Mouse (Mus musculus) midbrain, embryonic 10.5 days (tissue): ENCODE results near the gene Tent4b. TPM values are rescaled to one million over a fixed set of nuclear protein-coding genes. Genes with fewer than 3 reads are reported as not detected.

Experiments
- DNase-seq: peaks from one replicate; pipeline ENCODE4 v3.0.0-alpha.2; 2017; ENCODE audit warnings: low spot score
- H3K27ac ChIP-seq: fragments of 300-500 bp; sonication (generic); replicated peaks from 2 replicates; pipeline ENCODE4 v1.5.1; 2016; ENCODE audit warnings: mild to moderate bottlenecking
- H3K27me3 ChIP-seq: fragments of 300-500 bp; sonication (generic); 2 replicates; pipeline ENCODE4 v1.6.1; 2016; ENCODE audit warnings: low read depth, mild to moderate bottlenecking; ENCODE audit not compliant: poor library complexity, severe bottlenecking
- H3K36me3 ChIP-seq: fragments of 300-500 bp; sonication (generic); 2 replicates; pipeline ENCODE4 v1.6.1; 2016; ENCODE audit warnings: mild to moderate bottlenecking, moderate library complexity
- H3K4me1 ChIP-seq: fragments of 300-500 bp; sonication (generic); 2 replicates; pipeline ENCODE4 v1.6.1; 2016
- H3K4me3 ChIP-seq: fragments of 300-500 bp; sonication (generic); 2 replicates; pipeline ENCODE4 v1.5.1; 2016; ENCODE audit warnings: mild to moderate bottlenecking, moderate library complexity
- H3K9me3 ChIP-seq: fragments of 300-500 bp; sonication (generic); replicated peaks from 2 replicates; pipeline ENCODE4 v1.6.1; 2016; ENCODE audit warnings: mild to moderate bottlenecking
- WGBS: fragments of 180-500 bp; shearing (Covaris S2); methylation state at CpG from one replicate; pipeline ENCODE4 v1.1.7; 2016; 5-methylcytosine and 5-hydroxymethylcytosine counted together
- polyA plus RNA-seq: library from polyadenylated mRNA; unstranded; fragments of >200 nt; fragmentation: Nextera tagmentation; extraction: Ambion mirVana; gene quantifications from 2 replicates; pipeline ENCODE4 v1.2.1, GENCODE M21; 2016

Tent4b gene
- polyA plus RNA-seq, 1 experiment from 2014 or later = 8.2 TPM

- no peak overlapping the region for H3K4me3 ChIP-seq
- no peak for DNase-seq
- H3K9me3 ChIP-seq = no peaks in the 10 kb centered on the region
- H3K27ac ChIP-seq = no peak overlapping the region
- no peaks in the 10 kb centered on the region for H3K4me1 ChIP-seq
- 88% methylated on average over 5 of the region's 5 CpGs for WGBS
- peaks cover 11% of the 10 kb centered on the region for H3K36me3 ChIP-seq
- H3K27me3 ChIP-seq = no peaks in the 10 kb centered on the region
Observed at GRCm38 (mm10) chr8:88239277-88239676, 40.3 kb downstream of the Tent4b start.

- H3K4me3 ChIP-seq = no peak overlapping the region
- DNase-seq = no peak
- H3K27me3 ChIP-seq = no peaks in the 10 kb centered on the region
- 88% methylated on average over 4 of the region's 4 CpGs for WGBS
- no peaks in the 10 kb centered on the region for H3K4me1 ChIP-seq
- H3K9me3 ChIP-seq = no peaks in the 10 kb centered on the region
- peaks cover 31% of the 10 kb centered on the region for H3K36me3 ChIP-seq
- H3K27ac ChIP-seq = no peak overlapping the region
Observed at GRCm38 (mm10) chr8:88241871-88242270, 42.9 kb downstream of the Tent4b start.

- no peak for DNase-seq
- WGBS = 67% methylated on average over 4 of the region's 4 CpGs
Observed at GRCm38 (mm10) chr8:88244298-88244697, 45.3 kb downstream of the Tent4b start.

GRCm38 (mm10) chr8:88252791-88253190 is 53.8 kb downstream of the Tent4b start:
- Histone ChIP-seq H3K9me3 (no peaks in the 10 kb centered on the region), H3K27ac (no peak overlapping the region), H3K4me1 (peaks cover 11% of the 10 kb centered on the region), H3K4me3 (no peak overlapping the region), H3K36me3 (peaks cover 87% of the 10 kb centered on the region), H3K27me3 (no peaks in the 10 kb centered on the region)
- 81% methylated on average over 3 of the region's 3 CpGs for WGBS
- DNase-seq = no peak

More at GRCm38 (mm10) chr8:88244298-88244697, 45.3 kb downstream of the Tent4b start:
- H3K9me3 ChIP-seq = no peaks in the 10 kb centered on the region
- H3K27ac ChIP-seq = no peak overlapping the region
- H3K4me3 ChIP-seq = no peak overlapping the region
- H3K27me3 ChIP-seq = no peaks in the 10 kb centered on the region
- H3K36me3 ChIP-seq = peaks cover 53% of the 10 kb centered on the region
- no peaks in the 10 kb centered on the region for H3K4me1 ChIP-seq

DNA sequence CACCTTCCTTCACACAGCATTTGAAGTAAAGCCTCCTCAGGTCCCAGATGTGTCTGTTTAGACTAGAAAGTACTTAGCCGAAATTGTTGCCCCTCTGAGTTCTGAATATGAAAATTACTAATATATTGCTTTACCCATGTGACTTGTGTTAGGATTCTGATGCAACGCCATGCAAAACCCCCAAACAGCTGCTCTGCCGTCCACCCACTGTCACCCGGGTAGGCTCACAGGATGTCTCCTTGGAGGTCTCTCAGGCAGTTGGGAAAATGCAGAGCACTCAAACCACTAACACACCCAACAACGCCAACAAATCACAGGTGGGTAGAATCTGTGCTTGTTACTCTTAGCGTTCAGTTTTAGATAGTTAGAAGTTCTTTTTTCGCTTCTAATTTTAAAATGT is 55.9 kb downstream of the Tent4b start:
- Histone ChIP-seq H3K27ac (no peak overlapping the region), H3K4me3 (no peak overlapping the region), H3K4me1 (peaks cover 19% of the 10 kb centered on the region), H3K27me3 (no peaks in the 10 kb centered on the region), H3K36me3 (peaks cover 67% of the 10 kb centered on the region), H3K9me3 (no peaks in the 10 kb centered on the region)
- 92% methylated on average over 7 of the region's 7 CpGs for WGBS
- DNase-seq = no peak

- no peak overlapping the region for H3K4me3 ChIP-seq
- WGBS = 39% methylated on average over 6 of the region's 6 CpGs
- no peak for DNase-seq
- peaks cover 43% of the 10 kb centered on the region for H3K36me3 ChIP-seq
- no peaks in the 10 kb centered on the region for H3K27me3 ChIP-seq
- H3K27ac ChIP-seq = no peak overlapping the region
- H3K4me1 ChIP-seq = peaks cover 24% of the 10 kb centered on the region
- no peaks in the 10 kb centered on the region for H3K9me3 ChIP-seq
Observed at GRCm38 (mm10) chr8:88258024-88258423, 59.0 kb downstream of the Tent4b start.

GRCm38 (mm10) chr8:88258544-88258943 is 59.5 kb downstream of the Tent4b start:
- WGBS = 68% methylated on average over 11 of the region's 11 CpGs
- Histone ChIP-seq H3K9me3 (no peaks in the 10 kb centered on the region), H3K4me3 (no peak overlapping the region), H3K27ac (no peak overlapping the region), H3K27me3 (no peaks in the 10 kb centered on the region; the same call in 1 of the 2 replicates), H3K4me1 (peaks cover 29% of the 10 kb centered on the region), H3K36me3 (peaks cover 42% of the 10 kb centered on the region)
- DNase-seq = no peak

DNA sequence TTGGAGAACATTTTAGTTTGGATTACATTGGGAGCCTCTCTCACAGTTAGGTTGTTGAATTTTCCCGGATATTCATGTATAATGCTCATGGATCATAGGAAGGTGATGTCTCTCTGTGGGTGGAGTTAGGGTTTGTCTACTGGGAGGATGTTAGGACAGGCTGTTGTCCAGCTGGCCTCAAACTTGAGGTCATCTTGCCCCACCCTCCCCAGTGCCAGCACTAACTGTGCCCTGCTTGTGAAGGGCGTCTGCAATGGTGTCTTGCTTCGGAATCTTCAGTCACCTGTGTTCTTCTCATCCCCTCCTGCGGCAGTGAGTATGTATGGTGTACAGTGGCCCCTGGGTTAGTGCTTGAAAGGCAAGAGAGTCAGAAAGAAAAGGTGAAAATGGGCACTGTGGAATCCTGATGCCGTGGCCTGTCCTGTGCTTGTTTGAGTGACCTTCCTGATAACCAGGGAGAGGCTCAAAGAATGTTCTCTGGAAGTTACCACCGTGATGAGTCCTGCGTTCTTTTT is 61.5 kb downstream of the Tent4b start:
- Histone ChIP-seq H3K27me3 (no peaks in the 10 kb centered on the region; the same call in 1 of the 2 replicates), H3K27ac (no peak overlapping the region), H3K9me3 (no peaks in the 10 kb centered on the region), H3K36me3 (peaks cover 22% of the 10 kb centered on the region), H3K4me1 (peaks cover 36% of the 10 kb centered on the region), H3K4me3 (no peak overlapping the region)
- no peak for DNase-seq
- WGBS = 96% methylated on average over 7 of the region's 7 CpGs

DNA sequence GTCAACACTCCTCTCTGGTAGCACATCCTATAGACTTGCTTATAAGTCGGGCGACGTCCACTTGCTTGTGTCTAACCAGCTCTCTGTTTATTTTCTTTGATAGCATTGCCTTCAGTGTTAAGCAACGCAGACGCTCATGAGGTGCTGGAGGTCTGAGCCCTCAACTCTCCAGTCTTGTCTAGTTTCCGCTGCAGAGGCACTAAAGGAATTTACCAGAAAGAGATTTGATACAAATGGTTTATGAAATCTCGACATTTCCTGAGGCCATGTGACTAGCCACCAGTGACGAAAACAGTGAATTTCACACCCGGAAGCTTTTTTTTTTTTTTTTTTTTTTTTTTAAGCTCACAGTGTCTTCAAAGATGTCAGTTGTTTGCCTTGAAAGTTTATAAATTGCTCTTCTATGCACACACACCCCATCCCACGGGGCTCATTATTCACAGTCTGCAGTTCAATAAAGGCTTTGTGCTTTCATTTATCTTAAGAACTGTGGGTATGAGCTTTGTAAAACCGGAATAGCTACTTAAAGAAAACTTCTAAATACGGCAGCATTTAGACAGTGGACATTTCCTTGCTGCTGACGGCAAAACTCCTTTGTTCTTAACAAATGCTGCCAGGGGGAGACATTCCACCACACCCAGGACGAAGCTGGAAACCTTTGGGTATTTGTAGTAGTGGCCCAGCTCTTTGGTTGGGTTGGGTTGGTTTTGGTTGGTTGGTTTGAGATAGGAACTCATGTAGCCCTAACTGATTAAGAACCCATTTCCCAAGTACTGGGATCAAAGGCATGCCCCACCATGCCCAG is 64.0 kb downstream of the Tent4b start:
- Histone ChIP-seq H3K4me1 (peaks cover 29% of the 10 kb centered on the region), H3K27me3 (peaks cover 2% of the 10 kb centered on the region; the same call in 1 of the 2 replicates), H3K36me3 (peaks cover 5% of the 10 kb centered on the region; the same call in 1 of the 2 replicates), H3K4me3 (no peak overlapping the region), H3K9me3 (no peaks in the 10 kb centered on the region), H3K27ac (no peak overlapping the region; the same call in 1 of the 2 replicates)
- DNase-seq = no peak
- 71% methylated on average over 14 of the region's 14 CpGs for WGBS

- H3K4me3 ChIP-seq = no peak overlapping the region
- 13% methylated on average over 2 of the region's 2 CpGs for WGBS
- H3K9me3 ChIP-seq = no peaks in the 10 kb centered on the region
- peaks cover 2% of the 10 kb centered on the region; the same call in 1 of the 2 replicates for H3K36me3 ChIP-seq
- peaks cover 23% of the 10 kb centered on the region for H3K27me3 ChIP-seq
- peaks cover 27% of the 10 kb centered on the region for H3K4me1 ChIP-seq
- H3K27ac ChIP-seq = peak overlapping the region; percentile 46; the same call in 1 of the 2 replicates
- peak; percentile 42 for DNase-seq
Observed at GRCm38 (mm10) chr8:88265511-88265910, 66.5 kb downstream of the Tent4b start.

- H3K9me3 ChIP-seq = no peaks in the 10 kb centered on the region
- no peaks in the 10 kb centered on the region for H3K36me3 ChIP-seq
- peaks cover 31% of the 10 kb centered on the region for H3K27me3 ChIP-seq
- H3K27ac ChIP-seq = no peak overlapping the region
- WGBS = 50% methylated on average over 10 of the region's 10 CpGs
- no peak overlapping the region for H3K4me3 ChIP-seq
- peak; percentile 81 for DNase-seq
- H3K4me1 ChIP-seq = peaks cover 27% of the 10 kb centered on the region
Observed at GRCm38 (mm10) chr8:88266170-88266800, 67.3 kb downstream of the Tent4b start.

DNA sequence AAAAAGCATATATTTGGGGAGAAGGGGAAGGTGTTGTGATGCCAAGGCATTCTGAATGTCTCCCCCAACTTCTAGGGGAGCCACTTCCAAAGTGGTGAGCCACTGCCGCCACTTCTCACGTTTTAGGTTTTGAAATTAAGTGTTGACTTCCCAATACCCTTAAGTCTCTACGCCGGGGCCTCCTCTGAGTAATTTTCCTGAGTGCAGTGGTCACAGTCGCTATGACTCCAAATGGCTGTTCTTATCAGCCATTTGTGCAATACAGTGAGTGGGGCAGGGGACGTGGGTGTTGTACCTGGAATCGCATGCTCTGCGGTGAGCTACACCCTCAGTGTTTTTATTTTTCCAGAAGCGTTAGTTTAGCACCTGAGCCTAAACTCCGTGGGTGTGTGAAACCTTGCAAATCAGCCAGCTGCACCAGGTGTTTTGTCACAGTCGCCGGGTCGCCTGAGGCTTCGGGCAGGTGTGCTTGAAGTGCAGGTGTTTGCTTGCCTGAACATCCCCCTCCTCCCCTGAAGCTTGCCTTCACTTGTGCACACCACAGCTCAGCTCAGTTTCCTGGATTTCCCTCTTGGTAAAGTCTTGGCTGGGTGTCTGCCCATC is 67.9 kb downstream of the Tent4b start:
- no peak for DNase-seq
- Histone ChIP-seq H3K9me3 (no peaks in the 10 kb centered on the region), H3K36me3 (no peaks in the 10 kb centered on the region), H3K4me3 (no peak overlapping the region), H3K4me1 (peaks cover 28% of the 10 kb centered on the region), H3K27me3 (peaks cover 37% of the 10 kb centered on the region), H3K27ac (no peak overlapping the region)
- WGBS = 87% methylated on average over 14 of the region's 14 CpGs
